In genomic region chr12:106020063-106020462, GRCm38 (mm10) we compare ENCODE assay signal across 12 mouse cellular contexts. TPM values are rescaled to one million over a fixed set of nuclear protein-coding genes. Genes with fewer than 3 reads are reported as not detected.
DNase-seq lines count a peak whose midpoint lies in the region; ATAC-seq and TF ChIP-seq lines count a peak whose summit lies in the region.
"Had no signal": no experiment of that assay in that cellular context is flagged by ENCODE, and none has a peak within 500 bp of the region (broad histone marks: within the 10 kb centered on the region; RNA-seq: fewer than 3 reads in every experiment).

No protein-coding gene starts in this region.

- no peak for TF ChIP-seq EP300 in stomach, postnatal 0 days (optimal IDR thresholded peaks at IDR 0.05)

- no peak for ATAC-seq in erythroid progenitor cell, adult 5-6 weeks (replicated peaks; ENCODE audit: low FRiP score, poor library complexity, severe bottlenecking)
- ATAC-seq in stomach, postnatal 0 days (ENCODE audit: low FRiP score, low TSS enrichment) = no peak

- 0 out of 2 replicates have a peak, but pooled peaks cover 4% of the 10 kb centered on the region for H3K36me3 ChIP-seq in heart, embryonic 10.5 days
- H3K36me3 ChIP-seq in stomach, postnatal 0 days (ENCODE audit: control insufficient read depth, insufficient read depth, low read length) = no peaks in the 10 kb centered on the region

- WGBS in heart, embryonic 10.5 days = 80% methylated on average over 4 of the region's 4 CpGs
- WGBS in stomach, postnatal 0 days = 81% methylated on average over 4 of the region's 4 CpGs

- peak; percentile 15 for DNase-seq in heart, postnatal 4 days
- DNase-seq in heart, embryonic 10.5 days (ENCODE audit: low spot score) = no peak
- DNase-seq in brain, embryonic 18.5 days (ENCODE audit: low read depth, low spot score) = peak; percentile 46
- DNase-seq in cerebellum, postnatal 14 days = peak; percentile 95 to 98
- peak; percentile 72 for DNase-seq in layer of hippocampus, adult 9-10 months (ENCODE audit: low spot score)
- DNase-seq in stomach, postnatal 0 days (ENCODE audit: low spot score) = no peak
- no peak for DNase-seq in left cerebral cortex, adult 18-20 months (ENCODE audit: low spot score in 2 of 2)
- DNase-seq: kidney, postnatal 25 days; lung, adult 18-20 months had no signal

- H3K4me3 ChIP-seq in heart, embryonic 10.5 days = no peak overlapping the region
- no peak overlapping the region for H3K4me3 ChIP-seq in stomach, postnatal 0 days (ENCODE audit: low read depth, low read length)
- H3K4me3 ChIP-seq: limb, embryonic 10.5 days had no signal

- H3K4me2 ChIP-seq in stomach, postnatal 0 days (replicated peaks; ENCODE audit: low read depth) = no peak overlapping the region
- H3K4me2 ChIP-seq: heart, embryonic 11.5 days had no signal

- peaks cover 14% of the 10 kb centered on the region; the same call in 1 of the 2 replicates for H3K4me1 ChIP-seq in heart, embryonic 10.5 days
- no peaks in the 10 kb centered on the region for H3K4me1 ChIP-seq in stomach, postnatal 0 days (replicated peaks; ENCODE audit: control insufficient read depth, insufficient read depth)
- H3K4me1 ChIP-seq: limb, embryonic 10.5 days had no signal

- no peak for TF ChIP-seq CTCF in stomach, postnatal 0 days (IDR thresholded peaks at IDR 0.05; ENCODE audit: low read depth)

- H3K27me3 ChIP-seq in heart, embryonic 10.5 days (ENCODE audit: insufficient read depth, poor library complexity, severe bottlenecking) = no peaks in the 10 kb centered on the region
- H3K27me3 ChIP-seq in stomach, postnatal 0 days (ENCODE audit: control insufficient read depth, insufficient read depth, low read length) = no peaks in the 10 kb centered on the region

- no peaks in the 10 kb centered on the region for H3K9me3 ChIP-seq in heart, embryonic 10.5 days
- H3K9me3 ChIP-seq in stomach, postnatal 0 days (ENCODE audit: control insufficient read depth, low read length) = no peaks in the 10 kb centered on the region
- H3K9me3 ChIP-seq: limb, embryonic 10.5 days had no signal

- no peak overlapping the region for H3K9ac ChIP-seq in stomach, postnatal 0 days (ENCODE audit: low read length)

- no peak overlapping the region for H3K27ac ChIP-seq in heart, embryonic 10.5 days
- no peak overlapping the region for H3K27ac ChIP-seq in stomach, postnatal 0 days (replicated peaks)
- H3K27ac ChIP-seq: limb, embryonic 10.5 days had no signal

RNA-seq across cellular contexts. Expression of gene Vrk1, which starts 10.0 kb away (rescaled TPM):
- 10 to 100 TPM; 26.4 to 28.0 TPM for total RNA-seq in heart, postnatal 4 days (2021)
- 62.9 and 76.4 TPM in 2 replicates for polyA plus RNA-seq in heart, embryonic 10.5 days (2016; fragmentation: Nextera tagmentation; extraction: Ambion mirVana)
- 56.6 and 67.8 TPM in 2 replicates for total RNA-seq in erythroid progenitor cell, adult 5-6 weeks (2015; ENCODE audit: low replicate concordance)
- 94.3 and 104 TPM in 2 replicates for total RNA-seq in erythroid progenitor cell, adult 5-6 weeks (2017; ENCODE audit: low replicate concordance)
- polyA plus RNA-seq in stomach, postnatal 0 days (2015; fragmentation: Nextera tagmentation; extraction: Ambion mirVana) = 23.9 and 26.7 TPM in 2 replicates
- 10 to 100 TPM; 14.4 to 16.6 TPM for total RNA-seq in left cerebral cortex, adult 18-20 months (2021)

Comparison
In these comparisons a context has a peak if more than half of its experiments do, and no peak if none do; other contexts are left out.
1. DNase-seq: peak in heart, postnatal 4 days (single experiment), brain, embryonic 18.5 days (single experiment), cerebellum, postnatal 14 days (2 of 2) and layer of hippocampus, adult 9-10 months (single experiment); none in heart, embryonic 10.5 days (single experiment), stomach, postnatal 0 days (single experiment) and left cerebral cortex, adult 18-20 months (0 of 2).